Mouse (Mus musculus): ENCODE results near the gene Vgll4. TPM values are rescaled to one million over a fixed set of nuclear protein-coding genes. Genes with fewer than 3 reads are reported as not detected.

The Vgll4 gene
- polyA plus RNA-seq, 1 experiment from 2014 or later = 51.6 TPM

DNA sequence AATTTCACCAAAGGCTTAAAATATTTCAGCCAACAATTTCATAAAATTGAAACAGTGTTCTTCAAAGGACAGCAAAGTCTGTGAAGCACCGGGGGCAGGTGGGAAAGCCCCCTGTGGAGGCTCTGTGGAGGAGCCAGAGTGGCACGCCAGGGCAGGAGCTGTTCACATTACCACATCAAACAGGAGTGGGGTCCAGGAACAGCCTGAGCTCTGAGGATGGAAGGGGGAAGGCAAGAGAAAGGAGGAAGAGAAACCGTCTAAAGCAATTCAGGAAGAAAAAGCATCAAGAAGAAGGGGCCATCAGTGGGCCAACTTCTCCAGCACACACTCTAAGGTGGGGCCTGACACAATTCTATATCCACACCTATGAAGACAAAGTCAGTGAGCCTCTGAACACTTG, 36.3 kb upstream of the Vgll4 start:
- WGBS (ENCODE audit: insufficient replicate concordance) = 77% methylated on average over 3 of the region's 3 CpGs
- Histone ChIP-seq H3K4me3 (ENCODE audit: low read depth, low read length) (no peak overlapping the region), H3K36me3 (ENCODE audit: control insufficient read depth, insufficient read depth, low read length) (peaks cover 6% of the 10 kb centered on the region; the same call in 1 of the 2 replicates)

DNA sequence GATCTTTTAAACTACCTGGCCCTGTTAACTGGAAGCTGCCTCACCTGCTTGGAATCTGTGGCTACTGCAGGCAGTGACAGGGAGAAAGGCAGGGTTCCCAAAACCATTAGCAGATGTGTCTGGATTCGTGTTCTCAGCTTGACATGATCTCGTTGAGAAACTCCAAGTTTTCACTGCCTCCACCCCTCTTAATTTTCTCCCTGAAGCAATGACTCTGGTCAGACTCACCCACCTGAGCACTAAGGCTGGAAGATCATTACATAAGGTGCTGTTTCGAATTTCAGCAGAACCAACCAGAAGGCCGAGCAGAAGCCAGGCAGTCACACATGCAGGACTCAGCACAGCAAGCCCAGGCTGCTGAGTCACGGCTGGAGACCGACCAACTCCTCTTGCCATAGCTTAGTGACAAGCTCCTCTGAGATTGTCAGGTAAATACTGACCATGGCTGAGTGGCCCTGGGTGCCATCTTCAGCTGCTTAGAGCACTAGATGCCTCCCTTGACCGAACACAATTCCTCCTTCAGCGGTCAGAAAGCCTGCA, 35.6 kb upstream of the Vgll4 start:
- no peaks in the 10 kb centered on the region for H3K27me3 ChIP-seq (ENCODE audit: control insufficient read depth, insufficient read depth, low read length)
- H3K36me3 ChIP-seq (ENCODE audit: control insufficient read depth, insufficient read depth, low read length) = peaks cover 4% of the 10 kb centered on the region; the same call in 1 of the 2 replicates
- peaks cover 9% of the 10 kb centered on the region for H3K4me1 ChIP-seq (ENCODE audit: control insufficient read depth, insufficient read depth, low read length)
- H3K4me2 ChIP-seq = no peak overlapping the region
- H3K4me3 ChIP-seq (ENCODE audit: low read depth, low read length) = no peak overlapping the region
- 82% methylated on average over 8 of the region's 8 CpGs for WGBS (ENCODE audit: insufficient replicate concordance)
- H3K27ac ChIP-seq (ENCODE audit: low read depth, low read length) = no peak overlapping the region
- H3K9me3 ChIP-seq (replicated peaks; ENCODE audit: control insufficient read depth, low read length) = no peaks in the 10 kb centered on the region
- no peak overlapping the region for H3K9ac ChIP-seq (ENCODE audit: low read depth, low read length)
- no peak for ATAC-seq (replicated peaks; ENCODE audit: insufficient number of reproducible peaks, low FRiP score, low TSS enrichment)

More for the DNA sequence above, 36.3 kb upstream of the Vgll4 start:
- Histone ChIP-seq H3K9ac (ENCODE audit: low read depth, low read length) (no peak overlapping the region), H3K4me1 (ENCODE audit: control insufficient read depth, insufficient read depth, low read length) (peaks cover 9% of the 10 kb centered on the region), H3K9me3 (replicated peaks; ENCODE audit: control insufficient read depth, low read length) (no peaks in the 10 kb centered on the region), H3K27ac (ENCODE audit: low read depth, low read length) (no peak overlapping the region), H3K27me3 (ENCODE audit: control insufficient read depth, insufficient read depth, low read length) (no peaks in the 10 kb centered on the region), H3K4me2 (no peak overlapping the region)
- ATAC-seq (replicated peaks; ENCODE audit: insufficient number of reproducible peaks, low FRiP score, low TSS enrichment) = no peak

DNA sequence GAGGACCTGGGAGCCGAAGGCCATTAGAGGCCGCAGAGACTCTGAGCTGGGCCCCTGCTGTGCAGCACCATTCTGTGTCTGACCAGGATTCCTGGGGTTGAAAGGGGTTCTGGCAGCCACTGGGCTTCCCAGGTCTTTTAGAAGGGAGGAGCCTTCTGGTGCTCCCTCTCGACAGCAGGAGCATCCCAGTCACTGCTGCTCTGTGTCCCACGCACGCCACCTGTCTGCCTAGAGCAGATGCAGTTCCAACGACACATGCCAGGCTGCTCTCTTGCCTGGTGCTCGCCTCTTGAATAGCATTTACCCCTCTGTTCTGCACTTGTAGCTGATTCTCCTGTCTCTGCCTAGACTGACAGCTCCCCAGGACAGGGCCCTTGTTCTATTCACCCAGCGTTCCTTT, 34.8 kb upstream of the Vgll4 start:
- H3K36me3 ChIP-seq (ENCODE audit: control insufficient read depth, insufficient read depth, low read length) = no peaks in the 10 kb centered on the region; the same call in 1 of the 2 replicates
- no peak overlapping the region for H3K27ac ChIP-seq (ENCODE audit: low read depth, low read length)
- no peaks in the 10 kb centered on the region for H3K27me3 ChIP-seq (ENCODE audit: control insufficient read depth, insufficient read depth, low read length)
- no peak overlapping the region for H3K4me2 ChIP-seq
- no peak for ATAC-seq (replicated peaks; ENCODE audit: insufficient number of reproducible peaks, low FRiP score, low TSS enrichment)
- no peaks in the 10 kb centered on the region for H3K9me3 ChIP-seq (replicated peaks; ENCODE audit: control insufficient read depth, low read length)
- WGBS (ENCODE audit: insufficient replicate concordance) = 82% methylated on average over 8 of the region's 8 CpGs
- H3K4me1 ChIP-seq (ENCODE audit: control insufficient read depth, insufficient read depth, low read length) = peaks cover 9% of the 10 kb centered on the region
- H3K9ac ChIP-seq (ENCODE audit: low read depth, low read length) = no peak overlapping the region
- no peak overlapping the region for H3K4me3 ChIP-seq (ENCODE audit: low read depth, low read length)

DNA sequence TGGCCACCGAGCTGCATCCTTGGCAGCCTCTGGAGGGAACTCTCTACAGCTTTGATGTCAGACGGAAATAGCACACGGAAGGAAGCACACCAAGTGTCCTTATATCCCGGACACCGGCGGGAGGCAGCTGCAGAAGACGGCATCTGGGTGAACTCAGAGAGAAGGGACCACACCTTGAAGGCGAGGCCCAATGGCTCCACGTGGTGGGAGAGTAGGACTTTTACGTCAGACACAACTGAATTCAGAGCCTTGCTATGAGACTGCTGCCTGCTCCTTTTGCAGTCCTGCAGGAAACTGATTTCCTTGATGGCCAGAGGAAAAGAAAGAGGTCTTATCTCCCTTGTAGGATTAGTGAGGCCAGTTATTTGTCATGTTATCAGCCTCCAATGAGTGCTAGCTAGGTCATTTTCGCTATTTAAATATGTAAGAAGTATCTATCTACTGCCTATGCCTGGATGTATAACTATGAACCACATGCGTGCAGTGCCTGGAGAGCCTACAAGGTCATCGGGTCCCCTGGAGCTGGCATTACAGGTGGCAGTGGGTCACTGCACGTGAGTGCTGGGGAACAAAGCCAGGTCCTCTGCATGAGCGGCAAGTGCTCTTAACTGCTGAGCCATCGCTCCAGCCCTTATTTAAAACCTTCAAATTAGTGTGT, 28.7 kb upstream of the Vgll4 start:
- no peaks in the 10 kb centered on the region for H3K9me3 ChIP-seq (replicated peaks; ENCODE audit: control insufficient read depth, low read length)
- 64% methylated on average over 16 of the region's 16 CpGs for WGBS (ENCODE audit: insufficient replicate concordance)
- ATAC-seq (replicated peaks; ENCODE audit: insufficient number of reproducible peaks, low FRiP score, low TSS enrichment) = no peak
- no peak overlapping the region for H3K9ac ChIP-seq (ENCODE audit: low read depth, low read length)
- H3K4me1 ChIP-seq (ENCODE audit: control insufficient read depth, insufficient read depth, low read length) = peaks cover 6% of the 10 kb centered on the region
- H3K27ac ChIP-seq (ENCODE audit: low read depth, low read length) = no peak overlapping the region
- H3K4me2 ChIP-seq = no peak overlapping the region
- no peak overlapping the region for H3K4me3 ChIP-seq (ENCODE audit: low read depth, low read length)
- no peaks in the 10 kb centered on the region; the same call in 1 of the 2 replicates for H3K36me3 ChIP-seq (ENCODE audit: control insufficient read depth, insufficient read depth, low read length)
- H3K27me3 ChIP-seq (ENCODE audit: control insufficient read depth, insufficient read depth, low read length) = no peaks in the 10 kb centered on the region

DNA sequence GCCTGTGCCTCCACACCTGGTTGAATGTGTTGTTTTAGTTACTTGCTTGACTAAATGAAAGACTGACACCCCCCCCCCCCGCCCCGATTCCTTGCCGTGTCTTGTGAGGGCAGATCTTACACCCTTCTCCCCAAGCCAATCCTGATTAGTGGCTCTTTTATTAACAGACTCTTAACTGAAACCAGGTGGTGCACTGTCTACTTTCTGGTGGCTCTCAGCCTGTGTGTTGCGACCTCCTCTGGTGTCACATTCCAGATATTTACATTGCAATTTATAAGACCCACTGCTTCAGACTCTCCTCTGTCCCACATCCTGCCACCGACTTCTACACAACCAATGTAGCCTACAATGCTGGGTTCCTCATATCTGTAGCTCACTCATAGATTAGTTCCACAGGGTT, 27.7 kb upstream of the Vgll4 start:
- Histone ChIP-seq H3K4me3 (ENCODE audit: low read depth, low read length) (no peak overlapping the region), H3K9ac (ENCODE audit: low read depth, low read length) (no peak overlapping the region), H3K9me3 (replicated peaks; ENCODE audit: control insufficient read depth, low read length) (no peaks in the 10 kb centered on the region), H3K36me3 (ENCODE audit: control insufficient read depth, insufficient read depth, low read length) (no peaks in the 10 kb centered on the region; the same call in 1 of the 2 replicates), H3K4me2 (no peak overlapping the region), H3K27me3 (ENCODE audit: control insufficient read depth, insufficient read depth, low read length) (no peaks in the 10 kb centered on the region), H3K27ac (ENCODE audit: low read depth, low read length) (no peak overlapping the region), H3K4me1 (ENCODE audit: control insufficient read depth, insufficient read depth, low read length) (peaks cover 6% of the 10 kb centered on the region)
- 69% methylated on average over 5 of the region's 5 CpGs for WGBS (ENCODE audit: insufficient replicate concordance)
- ATAC-seq (replicated peaks; ENCODE audit: insufficient number of reproducible peaks, low FRiP score, low TSS enrichment) = no peak

DNA sequence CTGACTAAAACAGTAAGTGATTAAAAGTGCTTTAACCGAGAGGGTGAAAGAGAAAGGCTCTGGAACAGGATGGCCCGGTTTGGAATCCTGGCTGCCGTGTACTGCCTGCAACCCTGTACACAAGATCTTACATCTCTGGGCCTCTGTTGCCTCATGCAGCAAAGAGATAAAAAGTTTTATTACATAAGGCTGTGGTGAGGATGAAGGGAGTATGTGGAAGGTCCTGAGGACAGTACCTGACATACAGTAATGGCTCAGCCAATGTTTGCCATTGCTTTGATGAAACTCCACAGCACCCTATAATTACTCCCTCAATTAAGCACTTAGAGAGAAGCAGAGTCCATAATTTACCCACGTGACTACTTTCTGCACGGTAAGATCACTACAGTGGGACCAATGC, 27.1 kb upstream of the Vgll4 start:
- Histone ChIP-seq H3K27me3 (ENCODE audit: control insufficient read depth, insufficient read depth, low read length) (no peaks in the 10 kb centered on the region), H3K9ac (ENCODE audit: low read depth, low read length) (no peak overlapping the region), H3K9me3 (replicated peaks; ENCODE audit: control insufficient read depth, low read length) (no peaks in the 10 kb centered on the region), H3K36me3 (ENCODE audit: control insufficient read depth, insufficient read depth, low read length) (no peaks in the 10 kb centered on the region), H3K27ac (ENCODE audit: low read depth, low read length) (no peak overlapping the region), H3K4me2 (no peak overlapping the region), H3K4me1 (ENCODE audit: control insufficient read depth, insufficient read depth, low read length) (peaks cover 6% of the 10 kb centered on the region), H3K4me3 (ENCODE audit: low read depth, low read length) (no peak overlapping the region)
- ATAC-seq (replicated peaks; ENCODE audit: insufficient number of reproducible peaks, low FRiP score, low TSS enrichment) = no peak
- 82% methylated on average over 5 of the region's 5 CpGs for WGBS (ENCODE audit: insufficient replicate concordance)

DNA sequence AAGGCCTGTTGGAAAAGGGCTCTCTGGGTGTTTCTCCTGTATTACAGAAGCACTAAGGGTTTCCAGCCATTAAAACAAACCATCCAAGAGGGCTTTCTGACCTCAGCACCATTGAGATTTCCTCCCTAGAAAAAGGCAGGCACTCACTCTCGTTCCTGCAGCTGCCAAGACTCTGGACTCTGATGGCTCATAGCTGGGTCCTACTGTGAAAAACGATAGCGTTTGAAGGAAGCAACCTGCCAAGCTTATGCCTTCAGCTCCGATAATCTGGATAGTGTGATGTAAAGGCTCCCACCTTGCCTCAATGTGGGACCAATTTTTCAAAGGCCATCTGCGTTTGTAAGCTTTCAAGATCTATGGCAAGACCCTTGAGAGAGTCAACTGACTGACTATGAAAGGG, 24.3 kb upstream of the Vgll4 start:
- no peaks in the 10 kb centered on the region for H3K36me3 ChIP-seq (ENCODE audit: control insufficient read depth, insufficient read depth, low read length)
- peaks cover 6% of the 10 kb centered on the region for H3K4me1 ChIP-seq (ENCODE audit: control insufficient read depth, insufficient read depth, low read length)
- 83% methylated on average over 5 of the region's 5 CpGs for WGBS (ENCODE audit: insufficient replicate concordance)
- no peak overlapping the region for H3K9ac ChIP-seq (ENCODE audit: low read depth, low read length)
- H3K4me2 ChIP-seq = no peak overlapping the region
- no peaks in the 10 kb centered on the region for H3K9me3 ChIP-seq (replicated peaks; ENCODE audit: control insufficient read depth, low read length)
- H3K4me3 ChIP-seq (ENCODE audit: low read depth, low read length) = no peak overlapping the region
- H3K27ac ChIP-seq (ENCODE audit: low read depth, low read length) = no peak overlapping the region
- no peaks in the 10 kb centered on the region for H3K27me3 ChIP-seq (ENCODE audit: control insufficient read depth, insufficient read depth, low read length)
- ATAC-seq (replicated peaks; ENCODE audit: insufficient number of reproducible peaks, low FRiP score, low TSS enrichment) = no peak

DNA sequence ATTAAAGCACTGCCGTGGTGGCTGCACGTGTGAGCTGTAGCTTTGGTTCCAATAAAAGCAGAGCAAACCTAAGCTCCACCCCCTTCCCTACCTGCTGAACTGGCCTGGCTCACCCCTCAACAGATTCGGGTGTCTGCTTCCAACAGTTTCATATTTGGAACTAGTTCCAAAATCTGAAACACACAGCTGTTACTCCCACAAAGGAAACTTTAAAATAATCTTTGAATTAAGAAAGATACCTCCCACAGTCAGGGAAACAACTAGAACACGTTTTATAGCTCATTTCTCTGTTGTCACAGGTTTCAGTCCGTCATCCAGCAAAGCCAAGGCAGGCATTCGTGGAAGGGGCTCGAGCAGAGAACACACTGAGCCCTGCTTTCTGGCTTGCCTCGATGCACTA, 23.9 kb upstream of the Vgll4 start:
- ATAC-seq (replicated peaks; ENCODE audit: insufficient number of reproducible peaks, low FRiP score, low TSS enrichment) = no peak
- WGBS (ENCODE audit: insufficient replicate concordance) = 79% methylated on average over 8 of the region's 8 CpGs
- H3K27ac ChIP-seq (ENCODE audit: low read depth, low read length) = no peak overlapping the region
- no peaks in the 10 kb centered on the region for H3K27me3 ChIP-seq (ENCODE audit: control insufficient read depth, insufficient read depth, low read length)
- no peak overlapping the region for H3K4me3 ChIP-seq (ENCODE audit: low read depth, low read length)
- no peak overlapping the region for H3K9ac ChIP-seq (ENCODE audit: low read depth, low read length)
- H3K4me1 ChIP-seq (ENCODE audit: control insufficient read depth, insufficient read depth, low read length) = peaks cover 5% of the 10 kb centered on the region
- no peaks in the 10 kb centered on the region for H3K9me3 ChIP-seq (replicated peaks; ENCODE audit: control insufficient read depth, low read length)
- no peaks in the 10 kb centered on the region for H3K36me3 ChIP-seq (ENCODE audit: control insufficient read depth, insufficient read depth, low read length)
- no peak overlapping the region for H3K4me2 ChIP-seq

DNA sequence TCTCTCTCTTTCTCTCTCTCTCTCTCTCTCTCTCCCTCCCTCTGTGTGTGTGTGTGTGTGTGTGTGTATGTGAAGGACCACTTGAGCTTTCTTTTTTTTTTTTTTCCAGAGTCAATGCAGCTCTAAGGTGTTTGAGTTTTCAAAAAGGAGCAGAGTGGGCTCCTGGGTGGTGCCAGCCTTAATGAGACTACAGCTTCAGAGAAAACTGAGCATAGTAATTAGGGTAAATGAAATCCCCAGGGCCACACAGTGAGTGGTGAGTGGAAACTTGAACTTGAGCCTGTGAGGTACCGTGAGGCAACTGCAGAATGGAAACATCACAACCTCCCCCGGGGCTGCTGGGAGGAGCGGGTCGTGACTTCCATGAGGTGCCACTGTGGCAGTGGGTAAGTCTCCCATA, 22.1 kb upstream of the Vgll4 start:
- no peak overlapping the region for H3K4me3 ChIP-seq (ENCODE audit: low read depth, low read length)
- ATAC-seq (replicated peaks; ENCODE audit: insufficient number of reproducible peaks, low FRiP score, low TSS enrichment) = no peak
- H3K27me3 ChIP-seq (ENCODE audit: control insufficient read depth, insufficient read depth, low read length) = no peaks in the 10 kb centered on the region
- 87% methylated on average over 4 of the region's 4 CpGs for WGBS (ENCODE audit: insufficient replicate concordance)
- H3K4me1 ChIP-seq (ENCODE audit: control insufficient read depth, insufficient read depth, low read length) = no peaks in the 10 kb centered on the region
- no peak overlapping the region for H3K4me2 ChIP-seq
- no peak overlapping the region for H3K27ac ChIP-seq (ENCODE audit: low read depth, low read length)
- no peaks in the 10 kb centered on the region for H3K36me3 ChIP-seq (ENCODE audit: control insufficient read depth, insufficient read depth, low read length)
- no peaks in the 10 kb centered on the region for H3K9me3 ChIP-seq (replicated peaks; ENCODE audit: control insufficient read depth, low read length)
- H3K9ac ChIP-seq (ENCODE audit: low read depth, low read length) = no peak overlapping the region

Measured in heart, embryonic 11.5 days (tissue).